Mouse (Mus musculus) cortical plate, adult 2 months (tissue): Measurements from ENCODE around the gene Fam181a.
A peak's percentile ranks its signal among the peaks of the same experiment; 100 is the strongest.

ENCODE experiments used
- CTCF ChIP-seq: fragments of 200-500 bp; IDR thresholded peaks from 2 replicates; pipeline ENCODE4 v1.5.1; 2011; ENCODE audit warnings: mild to moderate bottlenecking, control low read depth, low read length; ENCODE audit not compliant: insufficient read depth; ENCODE audit errors: extremely low read depth
- POLR2A ChIP-seq: fragments of 200-500 bp; IDR thresholded peaks from 2 replicates; pipeline ENCODE4 v1.6.1; 2011; ENCODE audit warnings: mild to moderate bottlenecking, low read length, control low read depth; ENCODE audit not compliant: insufficient read depth; ENCODE audit errors: extremely low read depth

DNA sequence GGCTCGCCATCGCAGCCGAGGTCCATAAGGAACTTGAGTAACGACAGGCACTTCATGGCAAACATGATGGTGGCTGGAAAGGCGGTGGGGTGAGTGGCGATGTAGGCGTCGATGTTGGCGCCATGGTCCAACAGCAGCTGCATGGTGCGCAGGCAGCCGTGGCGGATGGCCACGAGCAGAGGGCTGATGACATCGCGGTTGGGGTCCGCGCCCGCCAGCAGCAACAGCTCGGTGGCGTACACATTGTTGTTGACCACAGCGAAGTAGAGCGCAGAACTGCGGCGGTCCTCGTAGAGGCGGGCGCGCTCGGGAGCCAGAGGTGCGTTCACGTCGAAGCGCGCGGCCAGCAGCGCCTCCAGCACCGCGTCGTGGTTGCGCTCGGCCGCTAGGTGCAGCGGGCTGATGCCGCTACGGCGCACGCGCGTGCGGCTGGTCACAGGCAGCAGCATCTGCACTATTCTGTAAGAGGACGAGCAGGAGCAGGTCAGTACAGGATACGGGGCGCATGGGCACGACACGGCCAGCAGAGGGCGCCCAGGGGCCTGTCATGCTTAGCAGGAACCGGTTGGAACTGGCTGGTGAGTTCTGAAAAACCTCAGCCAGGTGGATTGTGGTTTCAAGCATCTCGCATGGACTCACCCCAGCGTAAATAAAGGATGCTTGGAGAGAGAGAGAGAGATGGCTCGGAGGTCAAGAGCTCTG is 14.5 kb downstream of the Fam181a start:
- TF ChIP-seq POLR2A (no peak), CTCF (peak; percentile 78)
